ENCODE assay signal across 27 mouse cellular contexts in genomic region chr4:7247816-7248215, GRCm38 (mm10).
DNase-seq lines count a peak whose midpoint lies in the region; ATAC-seq and TF ChIP-seq lines count a peak whose summit lies in the region.
"Had no signal": no experiment of that assay in that cellular context is flagged by ENCODE, and none has a peak within 500 bp of the region (broad histone marks: within the 10 kb centered on the region; RNA-seq: fewer than 3 reads in every experiment).

No protein-coding gene starts in this region.

- H3K4me3 ChIP-seq in embryonic facial prominence, embryonic 14.5 days (ENCODE audit: low read depth, low read length), result no peak overlapping the region
- H3K4me3 ChIP-seq in embryonic facial prominence, embryonic 10.5 days, result no peak overlapping the region
- H3K4me3 ChIP-seq in hindbrain, embryonic 11.5 days (ENCODE audit: low read depth, low read length), result no peak overlapping the region
- H3K4me3 ChIP-seq in hindbrain, embryonic 16.5 days (ENCODE audit: low read length), result no peak overlapping the region
- no peak overlapping the region for H3K4me3 ChIP-seq in gastrocnemius, adult 2 months
- H3K4me3 ChIP-seq: embryonic facial prominence, embryonic 13.5 days; forebrain, embryonic 10.5 days; forebrain, embryonic 13.5 days; heart, embryonic 12.5 days; heart, embryonic 15.5 days; hindbrain, embryonic 13.5 days had no signal

- TF ChIP-seq CTCF in gastrocnemius, adult 2 months (IDR thresholded peaks at IDR 0.05), result no peak

- peak; percentile 35 for DNase-seq in embryonic facial prominence, embryonic 14.5 days (ENCODE audit: low spot score)
- DNase-seq in embryonic facial prominence, embryonic 10.5 days (ENCODE audit: low spot score), result no peak
- DNase-seq in hindbrain, embryonic 11.5 days (ENCODE audit: low spot score), result no peak
- peak; percentile 85 for DNase-seq in retina, embryonic 14.5 days (ENCODE audit: low spot score)
- DNase-seq in retina, postnatal 7 days (ENCODE audit: low read depth, low spot score), result peak; percentile 8
- DNase-seq in gastrocnemius, adult 2 months, result no peak
- DNase-seq: adrenal gland, adult 8-10 months; adrenal gland, postnatal 25 days; cerebellum, adult 18-20 months; cerebellum, adult 9-10 months; cerebellum, postnatal 14 days; gastrocnemius, postnatal 14 days; heart, adult 18-20 months; heart, postnatal 14 days; heart, postnatal 4 days; kidney, adult 2 months had no signal

- no peak overlapping the region for H3K27ac ChIP-seq in embryonic facial prominence, embryonic 14.5 days (replicated peaks; ENCODE audit: low read depth, low read length)
- H3K27ac ChIP-seq in embryonic facial prominence, embryonic 10.5 days (replicated peaks), result no peak overlapping the region
- no peak overlapping the region for H3K27ac ChIP-seq in hindbrain, embryonic 11.5 days (ENCODE audit: low read depth, low read length)
- H3K27ac ChIP-seq in hindbrain, embryonic 16.5 days (ENCODE audit: low read depth, low read length), result no peak overlapping the region
- H3K27ac ChIP-seq in gastrocnemius, adult 2 months, result no peak overlapping the region
- H3K27ac ChIP-seq: embryonic facial prominence, embryonic 13.5 days; forebrain, embryonic 10.5 days; forebrain, embryonic 13.5 days; heart, embryonic 15.5 days; hindbrain, embryonic 13.5 days had no signal

- WGBS in embryonic facial prominence, embryonic 14.5 days, result 83% methylated on average over 4 of the region's 4 CpGs
- WGBS in embryonic facial prominence, embryonic 10.5 days, result 74% methylated on average over 4 of the region's 4 CpGs
- WGBS in hindbrain, embryonic 11.5 days, result 36% methylated on average over 4 of the region's 4 CpGs
- WGBS in hindbrain, embryonic 16.5 days, result 24% methylated on average over 4 of the region's 4 CpGs

- H3K36me3 ChIP-seq in embryonic facial prominence, embryonic 14.5 days (ENCODE audit: control insufficient read depth, insufficient read depth, low read length), result no peaks in the 10 kb centered on the region
- H3K36me3 ChIP-seq in embryonic facial prominence, embryonic 10.5 days (replicated peaks), result no peaks in the 10 kb centered on the region
- H3K36me3 ChIP-seq in hindbrain, embryonic 11.5 days (ENCODE audit: control insufficient read depth, insufficient read depth, low read length), result no peaks in the 10 kb centered on the region
- H3K36me3 ChIP-seq in hindbrain, embryonic 16.5 days (ENCODE audit: control insufficient read depth, insufficient read depth, low read length), result no peaks in the 10 kb centered on the region
- H3K36me3 ChIP-seq: embryonic facial prominence, embryonic 13.5 days; forebrain, embryonic 10.5 days; heart, embryonic 12.5 days; heart, embryonic 15.5 days; hindbrain, embryonic 13.5 days had no signal

- H3K9ac ChIP-seq in embryonic facial prominence, embryonic 14.5 days (ENCODE audit: low read depth, low read length), result no peak overlapping the region
- no peak overlapping the region for H3K9ac ChIP-seq in hindbrain, embryonic 11.5 days (ENCODE audit: low read depth, low read length)
- no peak overlapping the region for H3K9ac ChIP-seq in hindbrain, embryonic 16.5 days (ENCODE audit: low read depth, low read length)
- H3K9ac ChIP-seq: embryonic facial prominence, embryonic 13.5 days; forebrain, embryonic 13.5 days; heart, embryonic 12.5 days; heart, embryonic 15.5 days; hindbrain, embryonic 13.5 days had no signal

- H3K9me3 ChIP-seq in embryonic facial prominence, embryonic 14.5 days (ENCODE audit: control insufficient read depth, low read length), result no peaks in the 10 kb centered on the region
- no peaks in the 10 kb centered on the region for H3K9me3 ChIP-seq in embryonic facial prominence, embryonic 10.5 days
- no peaks in the 10 kb centered on the region for H3K9me3 ChIP-seq in hindbrain, embryonic 11.5 days (ENCODE audit: control insufficient read depth, low read length)
- no peaks in the 10 kb centered on the region for H3K9me3 ChIP-seq in hindbrain, embryonic 16.5 days (ENCODE audit: control insufficient read depth, low read length)
- H3K9me3 ChIP-seq: embryonic facial prominence, embryonic 13.5 days; forebrain, embryonic 10.5 days; forebrain, embryonic 13.5 days; heart, embryonic 12.5 days; heart, embryonic 15.5 days; hindbrain, embryonic 13.5 days had no signal

- no peak overlapping the region for H3K4me2 ChIP-seq in embryonic facial prominence, embryonic 14.5 days (ENCODE audit: low read depth, low read length)
- no peak overlapping the region for H3K4me2 ChIP-seq in hindbrain, embryonic 11.5 days (replicated peaks; ENCODE audit: low read depth, low read length)
- H3K4me2 ChIP-seq in hindbrain, embryonic 16.5 days (ENCODE audit: low read length), result no peak overlapping the region
- H3K4me2 ChIP-seq: embryonic facial prominence, embryonic 13.5 days; forebrain, embryonic 13.5 days; heart, embryonic 12.5 days; heart, embryonic 15.5 days; hindbrain, embryonic 13.5 days had no signal

- no peaks in the 10 kb centered on the region for H3K27me3 ChIP-seq in embryonic facial prominence, embryonic 14.5 days (replicated peaks; ENCODE audit: control insufficient read depth, insufficient read depth, low read length)
- H3K27me3 ChIP-seq in embryonic facial prominence, embryonic 10.5 days (replicated peaks; ENCODE audit: low read depth, poor library complexity, severe bottlenecking), result no peaks in the 10 kb centered on the region
- H3K27me3 ChIP-seq in hindbrain, embryonic 11.5 days (ENCODE audit: control insufficient read depth, insufficient read depth, low read length), result no peaks in the 10 kb centered on the region
- no peaks in the 10 kb centered on the region for H3K27me3 ChIP-seq in hindbrain, embryonic 16.5 days (replicated peaks; ENCODE audit: control insufficient read depth, insufficient read depth, low read length)
- H3K27me3 ChIP-seq: embryonic facial prominence, embryonic 13.5 days; forebrain, embryonic 13.5 days; heart, embryonic 12.5 days; heart, embryonic 15.5 days; hindbrain, embryonic 13.5 days had no signal

- peak; percentile 47; the same call in 1 of the 2 replicates for ATAC-seq in embryonic facial prominence, embryonic 14.5 days (ENCODE audit: low read depth)
- ATAC-seq in hindbrain, embryonic 11.5 days (ENCODE audit: low FRiP score), result peak; percentile 48; the same call in 1 of the 2 replicates
- ATAC-seq in hindbrain, embryonic 16.5 days, result no peak
- ATAC-seq: activated CD4-positive, CD25-positive, alpha-beta regulatory T cell, adult 4 months; CD4-positive, CD25-positive, alpha-beta regulatory T cell, adult 4 months; forebrain, embryonic 13.5 days; forebrain, embryonic 16.5 days; intestine, postnatal 0 days had no signal

- intact Hi-C loops in gastrocnemius, adult 2 months (cut with DNase I), result no loop called here

- H3K4me1 ChIP-seq in embryonic facial prominence, embryonic 14.5 days (ENCODE audit: control insufficient read depth, insufficient read depth, low read length), result no peaks in the 10 kb centered on the region
- 0 out of 2 replicates have a peak, but pooled peaks cover 2% of the 10 kb centered on the region for H3K4me1 ChIP-seq in embryonic facial prominence, embryonic 10.5 days
- no peaks in the 10 kb centered on the region for H3K4me1 ChIP-seq in hindbrain, embryonic 11.5 days (replicated peaks; ENCODE audit: control insufficient read depth, insufficient read depth, low read length)
- H3K4me1 ChIP-seq in hindbrain, embryonic 16.5 days (ENCODE audit: control insufficient read depth, insufficient read depth, low read depth, low read length), result no peaks in the 10 kb centered on the region
- H3K4me1 ChIP-seq: embryonic facial prominence, embryonic 13.5 days; heart, embryonic 12.5 days; heart, embryonic 15.5 days; hindbrain, embryonic 13.5 days had no signal

Comparison
In these comparisons a context has a peak if more than half of its experiments do, and no peak if none do; other contexts are left out.
1. DNase-seq: peak in embryonic facial prominence, embryonic 14.5 days (single experiment), retina, embryonic 14.5 days (single experiment) and retina, postnatal 7 days (single experiment); none in embryonic facial prominence, embryonic 10.5 days (single experiment), hindbrain, embryonic 11.5 days (single experiment) and gastrocnemius, adult 2 months (single experiment).